Mouse (Mus musculus): ENCODE measurements around the gene Map2k5.

DNA sequence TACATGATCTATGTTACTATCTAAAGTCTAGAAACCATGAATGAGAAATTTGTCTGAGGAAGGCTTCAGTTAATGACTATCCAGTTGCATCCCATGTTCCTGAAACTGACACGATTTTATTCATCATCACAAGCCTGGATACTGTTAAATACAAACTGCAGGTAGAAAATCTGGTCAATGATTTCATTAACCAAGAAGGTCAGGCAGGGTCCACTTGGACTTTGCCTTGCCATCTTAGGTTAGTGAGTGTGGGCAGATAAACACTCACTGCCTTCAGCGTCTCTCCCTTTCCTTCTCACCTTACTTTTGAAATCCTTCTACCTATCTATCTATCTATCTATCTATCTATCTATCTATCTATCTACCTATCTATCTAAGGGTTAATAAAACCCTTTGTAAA lies 13.6 kb upstream of the Map2k5 start:
- TF ChIP-seq CTCF (conservative IDR thresholded peaks at IDR 0.05; ENCODE audit: low read length): no peak
- no peak for TF ChIP-seq POU5F1 (IDR thresholded peaks at IDR 0.05; ENCODE audit: borderline replicate concordance, low read length)
- TF ChIP-seq NANOG (IDR thresholded peaks at IDR 0.05; ENCODE audit: borderline replicate concordance, low read length): no peak
